Mouse (Mus musculus) C2C12 (cell line): ENCODE measurements at regions not wholly inside any gene's neighbourhood (a gene's known extent, or its start where the extent isn't known, plus 50 kb on each side); places are given as distances from the start of the nearest gene placed in this dataset.

Source experiments
- CTCF ChIP-seq: IDR thresholded peaks from one replicate; pipeline ENCODE4 v1.5.1; 2011; ENCODE audit not compliant: control insufficient read depth, insufficient read depth, insufficient read length
- USF1 ChIP-seq: IDR thresholded peaks from one replicate; pipeline ENCODE4 v1.6.1; 2011; ENCODE audit warnings: low read depth, mild to moderate bottlenecking, control low read depth, moderate library complexity

DNA sequence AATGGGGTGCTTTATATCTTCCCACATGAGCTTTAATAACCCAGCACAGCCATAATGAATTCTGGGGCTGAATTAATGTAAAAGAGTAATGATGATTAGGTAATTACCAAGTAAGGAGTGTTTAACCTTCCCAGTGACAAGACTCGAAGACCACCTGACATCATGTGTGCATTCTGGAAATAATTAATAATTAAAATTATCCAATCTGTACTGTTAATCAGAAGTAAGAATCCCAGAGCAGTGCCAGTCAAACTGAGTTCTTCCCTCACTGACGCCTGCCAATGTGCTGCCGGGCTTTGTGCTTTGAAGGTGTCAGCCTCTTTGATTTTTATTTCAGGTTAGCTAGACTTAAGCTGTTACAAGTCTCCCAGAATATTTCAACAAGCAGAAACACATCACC lies 183.0 kb upstream of the Plxna2 start:
- TF ChIP-seq CTCF (no peak), USF1 (no peak)
